Mouse (Mus musculus) midbrain, embryonic 16.5 days (tissue): ENCODE data around the gene Npr1. TPM values are rescaled to one million over a fixed set of nuclear protein-coding genes. Genes with fewer than 3 reads are reported as not detected.
A peak's percentile ranks its signal among the peaks of the same experiment; 100 is the strongest.

Experiments used
- ATAC-seq: fragments of 200-750 bp; cut with Nextera tagmentation; 2 replicates; pipeline ENCODE4 v1.8.0; 2017; ENCODE audit warnings: moderate TSS enrichment
- H3K27ac ChIP-seq: fragments of 300-500 bp; sonication (generic); 2 replicates; pipeline ENCODE4 v1.5.1; 2014; ENCODE audit warnings: mild to moderate bottlenecking, low read length, mixed read lengths
- H3K27me3 ChIP-seq: fragments of 300-500 bp; sonication (generic); 2 replicates; pipeline ENCODE4 v1.6.1; 2014; ENCODE audit warnings: low read depth, low read length, mixed read lengths; ENCODE audit not compliant: control insufficient read depth, insufficient read depth
- H3K36me3 ChIP-seq: fragments of 300-500 bp; sonication (generic); 2 replicates; pipeline ENCODE4 v1.6.1; 2014; ENCODE audit warnings: mild to moderate bottlenecking, low read length, moderate library complexity, mixed read lengths; ENCODE audit not compliant: control insufficient read depth, insufficient read depth
- H3K4me1 ChIP-seq: fragments of 300-500 bp; sonication (generic); 2 replicates; pipeline ENCODE4 v1.6.1; 2014; ENCODE audit warnings: mild to moderate bottlenecking, low read length, mixed read lengths; ENCODE audit not compliant: control insufficient read depth, insufficient read depth
- H3K4me2 ChIP-seq: fragments of 300-500 bp; sonication (generic); 2 replicates; pipeline ENCODE4 v1.6.1; 2014; ENCODE audit warnings: mild to moderate bottlenecking, low read length, mixed read lengths
- H3K4me3 ChIP-seq: fragments of 300-500 bp; sonication (generic); 2 replicates; pipeline ENCODE4 v1.5.1; 2014; ENCODE audit warnings: low read depth, mild to moderate bottlenecking, low read length, moderate library complexity, mixed read lengths
- H3K9ac ChIP-seq: fragments of 300-500 bp; sonication (generic); 2 replicates; pipeline ENCODE4 v1.6.1; 2014; ENCODE audit warnings: low read depth, low read length, mixed read lengths
- H3K9me3 ChIP-seq: fragments of 300-500 bp; sonication (generic); replicated peaks from 2 replicates; pipeline ENCODE4 v1.6.1; 2014; ENCODE audit warnings: mild to moderate bottlenecking, low read length, mixed read lengths; ENCODE audit not compliant: control insufficient read depth, poor library complexity, severe bottlenecking
- WGBS: fragments of 180-500 bp; shearing (Covaris S2); extraction: QIAGEN DNeasy Blood & Tissue Kit; methylation state at CpG from one replicate; pipeline ENCODE4 v1.1.7; 2014; 5-methylcytosine and 5-hydroxymethylcytosine counted together
- polyA plus RNA-seq: library from polyadenylated mRNA; unstranded; fragments of >200 nt; fragmentation: Nextera tagmentation; extraction: Ambion mirVana; gene quantifications from 2 replicates; pipeline ENCODE4 v1.2.1, GENCODE M21; 2015

Npr1 gene
- polyA plus RNA-seq, 1 experiment from 2014 or later: 1.9 TPM

DNA sequence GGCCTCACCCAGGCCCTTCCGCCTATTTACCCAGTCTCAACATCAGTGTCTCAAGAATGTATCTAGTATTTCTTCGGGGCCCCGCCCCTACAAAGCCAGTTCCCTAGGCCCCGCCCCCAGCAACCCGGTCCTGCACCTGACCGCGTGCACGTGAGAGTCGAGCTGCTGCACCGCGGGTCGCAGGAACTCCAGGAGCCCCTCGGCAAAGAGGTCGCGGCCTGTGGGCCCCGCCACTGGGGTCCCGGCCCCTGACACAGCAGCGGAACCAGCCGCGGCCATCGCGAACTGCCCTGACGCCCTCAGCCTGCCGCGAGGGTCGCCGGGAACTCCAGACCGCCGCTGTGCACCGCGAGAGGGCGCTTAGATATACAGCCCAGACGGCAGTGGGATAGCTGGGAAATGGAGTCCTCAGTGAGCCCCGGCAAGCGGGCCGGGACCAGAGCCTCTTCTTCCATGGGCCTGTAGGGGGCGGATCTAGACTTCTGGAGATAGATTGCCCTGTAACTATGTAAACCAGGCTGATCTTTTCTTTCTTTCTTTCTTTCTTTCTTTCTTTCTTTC lies 25.1 kb upstream of the Npr1 start, which contains the start of gene Snapin:
Gene Snapin (minus strand): TSS at position 338 of the 561 bp plus-strand sequence.
- H3K4me2 ChIP-seq: peak within 1 kb of the TSS; percentile 80
- peak within 1 kb of the TSS; percentile 81 for H3K4me3 ChIP-seq
- H3K9ac ChIP-seq: peak within 1 kb of the TSS; percentile 90
- no peaks in the 10 kb centered on the region for H3K9me3 ChIP-seq
- WGBS: under 1% methylated on average over 37 of the region's 37 CpGs
- no peaks in the 10 kb centered on the region for H3K27me3 ChIP-seq
- H3K27ac ChIP-seq: peak within 1 kb of the TSS; percentile 83
- peaks cover 6% of the 10 kb centered on the region for H3K4me1 ChIP-seq
- peak; percentile 98 for ATAC-seq
- H3K36me3 ChIP-seq: peaks cover 24% of the 10 kb centered on the region

DNA sequence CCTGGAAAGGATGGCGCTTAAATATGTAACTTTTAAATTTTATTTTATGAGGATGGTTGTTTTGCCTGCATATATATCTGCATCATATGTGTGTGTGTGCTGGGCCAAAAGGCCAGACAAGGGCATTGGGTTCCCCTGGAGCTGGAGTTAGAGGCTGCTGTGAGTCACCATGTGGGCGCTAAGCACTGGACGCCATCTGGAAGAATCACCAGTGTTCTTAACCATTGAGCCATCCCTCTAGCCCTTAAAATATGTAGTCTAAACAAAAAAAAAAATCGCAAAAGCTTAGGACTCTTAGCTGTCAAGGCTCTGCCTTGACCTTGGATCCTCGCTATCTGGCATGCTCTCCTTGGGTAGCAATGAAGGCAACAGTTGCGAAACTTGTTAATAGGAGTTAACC lies 22.9 kb upstream of the Npr1 start:
- H3K9me3 ChIP-seq: no peaks in the 10 kb centered on the region

DNA sequence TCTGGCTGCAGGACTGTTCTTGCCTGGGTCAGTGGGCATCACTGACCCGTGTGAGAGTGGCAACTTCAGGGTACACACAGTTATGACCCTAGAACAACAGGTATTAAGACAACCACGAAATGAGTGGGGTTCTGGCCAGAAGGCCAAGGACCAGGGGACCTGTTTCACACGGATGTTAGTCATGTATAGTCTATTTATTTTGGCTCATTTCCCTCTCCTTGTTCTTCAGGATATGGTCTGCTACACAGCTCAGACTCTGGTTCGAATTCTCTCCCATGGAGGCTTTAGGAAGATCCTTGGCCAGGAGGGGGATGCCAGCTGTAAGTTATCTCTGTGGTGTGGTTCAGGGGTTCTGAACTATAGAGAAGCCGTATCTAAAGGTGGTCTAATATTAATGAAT lies 21.3 kb upstream of the Npr1 start:
- no peak overlapping the region for H3K4me3 ChIP-seq
- no peaks in the 10 kb centered on the region for H3K9me3 ChIP-seq
- H3K36me3 ChIP-seq: peaks cover 43% of the 10 kb centered on the region
- no peak overlapping the region for H3K9ac ChIP-seq
- H3K4me2 ChIP-seq: no peak overlapping the region
- peaks cover 6% of the 10 kb centered on the region for H3K4me1 ChIP-seq
- H3K27me3 ChIP-seq: no peaks in the 10 kb centered on the region
- no peak for ATAC-seq
- H3K27ac ChIP-seq: no peak overlapping the region
- 79% methylated on average over 5 of the region's 5 CpGs for WGBS

More for the DNA sequence above, 22.9 kb upstream of the Npr1 start:
- Histone ChIP-seq H3K4me2 (no peak overlapping the region), H3K36me3 (peaks cover 34% of the 10 kb centered on the region), H3K9ac (no peak overlapping the region), H3K4me1 (peaks cover 6% of the 10 kb centered on the region), H3K27me3 (no peaks in the 10 kb centered on the region), H3K4me3 (no peak overlapping the region), H3K27ac (no peak overlapping the region)
- no peak for ATAC-seq
- 92% methylated on average over 6 of the region's 6 CpGs for WGBS

DNA sequence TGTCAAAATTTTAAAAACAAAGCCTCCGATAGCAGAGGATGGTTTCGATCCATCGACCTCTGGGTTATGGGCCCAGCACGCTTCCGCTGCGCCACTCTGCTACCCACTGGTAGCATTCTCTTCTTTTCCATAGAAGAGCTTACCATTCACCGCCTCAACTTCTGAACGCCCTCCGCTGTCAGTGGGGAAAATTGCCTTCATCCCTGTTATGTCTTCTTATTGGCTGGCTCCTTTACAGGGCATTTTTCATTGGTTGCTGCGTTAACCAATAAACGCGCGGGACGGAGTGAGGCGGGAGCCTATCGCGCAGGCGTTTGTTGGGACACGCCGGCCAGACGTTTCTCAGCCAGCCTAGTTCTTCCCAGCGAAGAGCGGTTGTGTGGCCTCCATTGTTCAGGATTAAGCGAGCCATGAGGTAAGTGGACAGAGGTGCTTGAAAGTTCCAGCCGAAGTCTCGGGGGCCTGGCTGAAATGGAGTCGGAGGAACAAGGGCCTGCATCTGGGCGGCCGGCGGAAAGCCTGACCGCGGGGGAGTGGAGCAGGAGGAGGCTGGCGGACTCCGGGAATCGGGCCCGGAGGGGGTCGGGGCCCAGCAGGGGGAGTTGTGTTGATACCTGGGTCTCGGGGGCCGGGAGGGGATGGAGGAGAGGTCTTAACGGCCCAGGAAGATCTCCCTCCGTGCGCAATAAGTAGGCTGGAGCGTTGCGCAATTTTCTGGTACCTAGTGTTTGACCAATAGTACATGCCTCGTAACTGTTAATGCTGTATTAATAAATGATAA lies 10.4 kb upstream of the Npr1 start, which contains the start of gene Ilf2:
Gene Ilf2 (plus strand): TSS at position 296 of the 781 bp plus-strand sequence.
- Histone ChIP-seq H3K9me3 (no peaks in the 10 kb centered on the region), H3K27ac (peak within 1 kb of the TSS; percentile 91), H3K27me3 (no peaks in the 10 kb centered on the region), H3K36me3 (peaks cover 3% of the 10 kb centered on the region; the same call in 1 of the 2 replicates), H3K4me2 (peak within 1 kb of the TSS; percentile 63), H3K9ac (peak within 1 kb of the TSS; percentile 78), H3K4me1 (peaks cover 12% of the 10 kb centered on the region), H3K4me3 (peak within 1 kb of the TSS; percentile 72)
- ATAC-seq: peak; percentile 99
- WGBS: under 1% methylated on average over 45 of the region's 45 CpGs

DNA sequence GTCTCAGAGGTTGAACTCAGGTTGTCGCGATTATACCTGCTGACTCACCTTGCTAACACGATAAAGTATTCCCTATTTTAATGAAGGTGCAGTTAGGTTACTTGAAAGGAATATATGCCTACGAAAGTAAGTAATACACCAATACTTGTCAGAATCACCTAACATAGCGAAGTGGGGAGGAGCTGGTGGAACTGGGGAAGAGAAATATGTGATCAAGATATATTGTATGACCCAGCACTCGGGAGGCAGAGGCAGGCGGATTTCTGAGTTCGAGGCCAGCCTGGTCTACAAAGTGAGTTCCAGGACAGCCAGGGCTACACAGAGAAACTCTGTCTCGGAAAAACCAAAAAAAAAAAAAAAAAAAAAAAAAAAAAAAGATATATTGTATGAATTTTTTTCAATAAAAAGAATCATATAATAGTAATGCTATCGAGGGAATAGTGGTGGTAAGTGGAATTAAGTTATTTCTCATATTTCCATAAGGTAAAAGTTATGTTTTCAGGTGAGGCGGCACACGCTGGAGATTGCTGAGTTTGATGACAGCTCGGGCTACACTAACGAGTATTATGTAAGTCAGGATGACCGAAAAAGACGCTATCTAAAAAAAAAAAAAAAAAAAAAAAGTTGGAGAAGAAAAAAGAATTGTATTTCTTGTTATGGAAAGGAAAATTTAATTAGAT lies 9.6 kb upstream of the Npr1 start:
- Histone ChIP-seq H3K4me1 (peaks cover 12% of the 10 kb centered on the region), H3K9me3 (no peaks in the 10 kb centered on the region), H3K9ac (no peak overlapping the region), H3K4me2 (peak overlapping the region; percentile 45), H3K4me3 (peak overlapping the region; percentile 39), H3K36me3 (0 out of 2 replicates have a peak, but pooled peaks cover 3% of the 10 kb centered on the region), H3K27me3 (no peaks in the 10 kb centered on the region), H3K27ac (no peak overlapping the region)
- WGBS: 44% methylated on average over 15 of the region's 16 CpGs
- peak; percentile 46 for ATAC-seq

DNA sequence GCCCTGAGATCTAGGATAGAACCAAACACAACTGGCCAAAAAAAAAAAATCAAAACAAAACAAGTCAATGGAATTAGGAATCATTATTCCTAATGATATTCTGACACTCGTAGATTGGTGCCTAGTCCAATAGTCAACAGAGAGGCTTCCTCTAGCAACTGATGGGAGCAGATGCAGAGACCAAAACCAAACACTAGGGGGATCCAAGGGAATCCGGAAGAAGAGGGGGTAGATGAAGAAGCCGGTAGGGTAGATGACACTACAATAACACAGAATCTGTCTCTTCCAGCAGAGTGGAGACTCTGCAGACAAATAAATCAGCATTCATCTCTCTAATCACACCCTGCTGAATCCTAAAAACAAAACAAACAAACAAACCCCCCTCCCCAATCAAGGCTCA lies 6.5 kb upstream of the Npr1 start:
- no peak overlapping the region for H3K27ac ChIP-seq
- H3K27me3 ChIP-seq: 0 out of 2 replicates have a peak, but pooled peaks cover 3% of the 10 kb centered on the region
- H3K4me3 ChIP-seq: no peak overlapping the region
- no peaks in the 10 kb centered on the region for H3K36me3 ChIP-seq
- no peak overlapping the region for H3K4me2 ChIP-seq
- H3K9ac ChIP-seq: no peak overlapping the region
- ATAC-seq: no peak
- WGBS: 29% methylated on average over 3 of the region's 3 CpGs
- H3K9me3 ChIP-seq: no peaks in the 10 kb centered on the region
- peaks cover 5% of the 10 kb centered on the region for H3K4me1 ChIP-seq

DNA sequence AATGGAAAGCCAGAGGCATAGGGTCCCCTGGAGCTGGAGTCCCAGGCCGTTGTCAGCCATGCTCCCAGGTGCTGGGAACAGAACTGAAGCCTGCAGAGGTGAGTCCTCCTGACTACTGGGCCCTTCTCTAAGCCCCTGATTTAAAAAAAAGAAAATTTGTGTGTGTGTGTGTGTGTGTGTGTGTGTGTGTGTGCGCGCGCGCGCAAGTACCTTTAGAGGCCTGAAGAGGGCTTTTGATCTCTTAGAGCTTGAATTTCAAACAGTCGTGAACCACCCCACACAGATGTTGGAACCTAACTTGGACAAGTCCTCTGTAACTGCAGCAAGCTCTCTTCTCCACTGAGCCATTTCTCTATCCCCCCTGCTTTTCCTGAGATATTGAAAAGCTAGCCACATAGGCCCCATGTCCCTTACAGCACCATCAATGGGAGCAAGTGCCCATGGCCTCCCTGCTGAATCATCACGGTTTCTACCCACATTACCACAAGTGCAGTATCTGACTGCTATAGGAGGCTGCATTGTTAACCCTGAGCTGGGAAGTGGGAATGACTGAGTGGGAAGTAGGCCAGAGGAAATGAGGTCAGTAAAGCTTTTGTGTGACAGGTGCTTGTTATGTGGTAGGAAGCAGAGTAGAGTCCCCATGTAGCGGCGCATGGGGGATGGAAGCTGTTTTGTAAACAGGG lies 2.1 kb upstream of the Npr1 start:
- WGBS: 91% methylated on average over 10 of the region's 10 CpGs
- Histone ChIP-seq H3K9me3 (no peaks in the 10 kb centered on the region), H3K4me3 (no peak overlapping the region), H3K4me1 (peaks cover 10% of the 10 kb centered on the region), H3K27me3 (peaks cover 34% of the 10 kb centered on the region), H3K36me3 (no peaks in the 10 kb centered on the region), H3K9ac (no peak overlapping the region), H3K4me2 (no peak overlapping the region), H3K27ac (no peak overlapping the region)
- no peak for ATAC-seq

DNA sequence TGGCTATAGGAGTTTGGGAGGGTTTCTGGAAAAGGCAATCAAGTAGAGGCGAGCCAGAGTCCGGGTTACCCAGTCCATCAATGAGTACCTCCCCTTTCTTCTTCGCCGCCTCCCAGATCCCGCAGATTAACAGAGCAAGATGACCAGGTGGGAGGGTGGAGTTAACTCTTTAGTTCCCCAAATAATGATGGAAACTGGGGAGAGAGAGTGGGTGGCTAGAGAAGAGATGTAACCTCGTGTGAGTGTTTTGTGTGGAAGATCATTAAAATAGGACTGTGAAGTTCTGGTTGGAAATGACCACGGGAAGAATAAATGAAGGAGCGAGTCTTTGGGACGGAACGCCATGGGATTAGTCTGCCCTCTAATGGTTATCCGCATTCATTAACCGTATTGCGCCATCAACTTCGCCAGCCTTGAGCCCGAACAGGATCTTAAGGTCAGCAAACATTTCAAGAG lies 673 bp upstream of the Npr1 start:
- peak overlapping the region; percentile 61; the same call in 1 of the 2 replicates for H3K9ac ChIP-seq
- peak overlapping the region; percentile 65 for H3K4me3 ChIP-seq
- under 1% methylated on average over 15 of the region's 15 CpGs for WGBS
- H3K9me3 ChIP-seq: no peaks in the 10 kb centered on the region
- H3K27ac ChIP-seq: no peak overlapping the region
- peak overlapping the region; percentile 98 for H3K4me2 ChIP-seq
- H3K27me3 ChIP-seq: peaks cover 43% of the 10 kb centered on the region
- ATAC-seq: peak; percentile 50
- no peaks in the 10 kb centered on the region for H3K36me3 ChIP-seq
- H3K4me1 ChIP-seq: peaks cover 10% of the 10 kb centered on the region
